Mouse (Mus musculus) MEL (cell line): ENCODE measurements at regions not wholly inside any gene's neighbourhood (a gene's known extent, or its start where the extent isn't known, plus 50 kb on each side); places are given as distances from the start of the nearest gene placed in this dataset.

Experiments
- DNase-seq: peaks from one replicate; pipeline ENCODE4 v3.0.0; 2011; ENCODE audit warnings: low read depth, low spot score
- H3K27ac ChIP-seq: 2 replicates; pipeline ENCODE4 v1.5.1; 2012; ENCODE audit warnings: low read depth, mild to moderate bottlenecking, control low read depth, low read length, moderate library complexity; ENCODE audit not compliant: control insufficient read depth
- H3K27me3 ChIP-seq, 2 experiments: fragments of 150-350 bp in 1 of 2; sonication (generic) in 1 of 2; 2 replicates each; pipeline ENCODE4 v1.6.1; 2012; ENCODE audit warnings: low read length in 2 of 2, mild to moderate bottlenecking in 2 of 2, improper control_type of control experiment in 1 of 2, moderate library complexity in 1 of 2; ENCODE audit not compliant: insufficient read depth in 2 of 2, control insufficient read depth in 1 of 2
- H3K36me3 ChIP-seq, 2 experiments: 2 replicates each; pipeline ENCODE4 v1.6.1; 2012 to 2014; ENCODE audit warnings: low read length in 2 of 2, improper control_type of control experiment in 1 of 2, inconsistent platforms in 1 of 2, mild to moderate bottlenecking in 1 of 2; ENCODE audit not compliant: insufficient read depth in 2 of 2, control insufficient read depth in 1 of 2
- H3K4me1 ChIP-seq, 2 experiments: fragments of 150-350 bp in 1 of 2; sonication (generic) in 1 of 2; 2 replicates each; pipeline ENCODE4 v1.6.1; 2012; ENCODE audit warnings: low read length in 2 of 2, improper control_type of control experiment in 1 of 2, mild to moderate bottlenecking in 1 of 2; ENCODE audit not compliant: insufficient read depth in 2 of 2, control insufficient read depth in 1 of 2
- H3K4me3 ChIP-seq, 2 experiments: fragments of 150-350 bp in 1 of 2; sonication (generic) in 1 of 2; 2 replicates each; pipeline ENCODE4 v1.5.1; 2012; ENCODE audit warnings: low read depth in 2 of 2, low read length in 2 of 2, mild to moderate bottlenecking in 2 of 2, moderate library complexity in 2 of 2, control low read depth in 1 of 2, improper control_type of control experiment in 1 of 2; ENCODE audit not compliant: control insufficient read depth in 1 of 2, insufficient read depth in 1 of 2
- H3K79me2 ChIP-seq: 2 replicates; pipeline ENCODE4 v1.6.1; 2012; ENCODE audit warnings: mild to moderate bottlenecking, low read length, moderate library complexity; ENCODE audit not compliant: control insufficient read depth, poor library complexity, insufficient read depth
- H3K9ac ChIP-seq: 2 replicates; pipeline ENCODE4 v1.6.1; 2012; ENCODE audit warnings: low read depth, mild to moderate bottlenecking, control low read depth, low read length, moderate library complexity; ENCODE audit not compliant: control insufficient read depth, poor library complexity, severe bottlenecking
- H3K9me3 ChIP-seq: fragments of 150-350 bp; sonication (generic); replicated peaks from 2 replicates; pipeline ENCODE4 v1.6.1; 2012; ENCODE audit warnings: mild to moderate bottlenecking, low read length, improper control_type of control experiment, moderate library complexity; ENCODE audit not compliant: insufficient read depth
- BHLHE40 ChIP-seq: IDR thresholded peaks from 2 replicates; pipeline ENCODE4 v1.6.1; 2012; ENCODE audit warnings: low read depth, mild to moderate bottlenecking, inconsistent platforms, low read length, improper control_type of control experiment, borderline replicate concordance
- CHD1 ChIP-seq: IDR thresholded peaks from 2 replicates; pipeline ENCODE4 v1.6.1; 2012; ENCODE audit warnings: low read depth, mild to moderate bottlenecking, inconsistent platforms, low read length, improper control_type of control experiment
- CHD2 ChIP-seq: IDR thresholded peaks from 2 replicates; pipeline ENCODE4 v1.6.1; 2011; ENCODE audit warnings: low read length, improper control_type of control experiment
- EP300 ChIP-seq, 2 experiments: IDR thresholded peaks; 2 replicates each; pipeline ENCODE4 v1.6.1; 2011; ENCODE audit warnings: improper control_type of control experiment in 2 of 2, low read length in 2 of 2, low read depth in 1 of 2, mild to moderate bottlenecking in 1 of 2
- GABPA ChIP-seq: IDR thresholded peaks from 2 replicates; pipeline ENCODE4 v1.6.1; 2012; ENCODE audit warnings: low read depth, mild to moderate bottlenecking, inconsistent platforms, low read length, improper control_type of control experiment, moderate library complexity
- GATA1 ChIP-seq: IDR thresholded peaks from 2 replicates; pipeline ENCODE4 v1.6.1; 2011; ENCODE audit warnings: low read depth, low read length, improper control_type of control experiment
- HCFC1 ChIP-seq: IDR thresholded peaks from 2 replicates; pipeline ENCODE4 v1.6.1; 2012; ENCODE audit warnings: low read depth, mild to moderate bottlenecking, inconsistent platforms, low read length, improper control_type of control experiment, moderate library complexity
- MAFK ChIP-seq: IDR thresholded peaks from 2 replicates; pipeline ENCODE4 v1.6.1; 2011; ENCODE audit warnings: low read depth, mild to moderate bottlenecking, low read length, improper control_type of control experiment, borderline replicate concordance
- MAX ChIP-seq: IDR thresholded peaks from 2 replicates; pipeline ENCODE4 v1.6.1; 2011; ENCODE audit warnings: low read length, improper control_type of control experiment
- MEF2A ChIP-seq: IDR thresholded peaks from 2 replicates; pipeline ENCODE4 v1.6.1; 2014; ENCODE audit warnings: low read depth, mild to moderate bottlenecking, inconsistent platforms, low read length, improper control_type of control experiment; ENCODE audit not compliant: poor library complexity, insufficient replicate concordance, severe bottlenecking; ENCODE audit errors: extremely low read depth
- MXI1 ChIP-seq: IDR thresholded peaks from 2 replicates; pipeline ENCODE4 v1.6.1; 2011; ENCODE audit warnings: mild to moderate bottlenecking, low read depth, low read length, improper control_type of control experiment
- MYB ChIP-seq: IDR thresholded peaks from 2 replicates; pipeline ENCODE4 v1.6.1; 2011; ENCODE audit warnings: mild to moderate bottlenecking, low read depth, low read length, improper control_type of control experiment
- NRF1 ChIP-seq: IDR thresholded peaks from 2 replicates; pipeline ENCODE4 v1.6.1; 2014; ENCODE audit warnings: low read depth, mild to moderate bottlenecking, inconsistent platforms, low read length, improper control_type of control experiment, moderate library complexity; ENCODE audit not compliant: poor library complexity, insufficient read depth, severe bottlenecking
- POLR2A ChIP-seq, 2 experiments: IDR thresholded peaks; 2 replicates each; pipeline ENCODE4 v1.6.1; 2011 to 2012; ENCODE audit warnings: low read length in 2 of 2, mild to moderate bottlenecking in 2 of 2, control low read depth in 1 of 2, improper control_type of control experiment in 1 of 2, low read depth in 1 of 2, moderate library complexity in 1 of 2; ENCODE audit not compliant: control insufficient read depth in 1 of 2, insufficient read depth in 1 of 2, poor library complexity in 1 of 2
- RAD21 ChIP-seq: IDR thresholded peaks from 2 replicates; pipeline ENCODE4 v1.6.1; 2011; ENCODE audit warnings: mild to moderate bottlenecking, low read depth, low read length, improper control_type of control experiment
- SMC3 ChIP-seq: IDR thresholded peaks from 2 replicates; pipeline ENCODE4 v1.6.1; 2011; ENCODE audit warnings: low read depth, low read length, improper control_type of control experiment
- TAL1 ChIP-seq: IDR thresholded peaks from 2 replicates; pipeline ENCODE4 v1.6.1; 2012; ENCODE audit warnings: mild to moderate bottlenecking, inconsistent platforms, low read length, moderate library complexity, mixed read lengths
- TBP ChIP-seq: IDR thresholded peaks from 2 replicates; pipeline ENCODE4 v1.8.0; 2011; ENCODE audit warnings: low read depth, low read length, improper control_type of control experiment
- TCF12 ChIP-seq: IDR thresholded peaks from 2 replicates; pipeline ENCODE4 v1.6.1; 2014; ENCODE audit warnings: low read depth, mild to moderate bottlenecking, inconsistent platforms, low read length, improper control_type of control experiment, moderate library complexity
- UBTF ChIP-seq: IDR thresholded peaks from 2 replicates; pipeline ENCODE4 v1.6.1; 2012; ENCODE audit warnings: low read depth, mild to moderate bottlenecking, inconsistent platforms, low read length, improper control_type of control experiment, moderate library complexity, borderline replicate concordance; ENCODE audit not compliant: insufficient read depth
- ZC3H11A ChIP-seq: IDR thresholded peaks from 2 replicates; pipeline ENCODE4 v1.6.1; 2012; ENCODE audit warnings: low read depth, mild to moderate bottlenecking, inconsistent platforms, low read length, improper control_type of control experiment
- ZMIZ1 ChIP-seq: IDR thresholded peaks from 2 replicates; pipeline ENCODE4 v1.6.1; 2012; ENCODE audit warnings: low read depth, mild to moderate bottlenecking, inconsistent platforms, low read length, improper control_type of control experiment, moderate library complexity
- ZNF384 ChIP-seq: IDR thresholded peaks from 2 replicates; pipeline ENCODE4 v1.6.1; 2012; ENCODE audit warnings: low read depth, mild to moderate bottlenecking, inconsistent platforms, low read length, improper control_type of control experiment

GRCm38 (mm10) chr9:51379589-51379988 is 50.9 kb upstream of the 1810046K07Rik start:
- Histone ChIP-seq H3K4me3 (no peak overlapping the region), H3K4me1 (no peaks in the 10 kb centered on the region; a peak in 1 of 4 replicates), H3K36me3 (no peaks in the 10 kb centered on the region; a peak in 1 of 4 replicates), H3K9ac (no peak overlapping the region), H3K9me3 (no peaks in the 10 kb centered on the region), H3K79me2 (no peaks in the 10 kb centered on the region), H3K27me3 (peaks cover 4 to 10% of the 10 kb centered on the region in 2 experiments), H3K27ac (no peak overlapping the region)
- TF ChIP-seq EP300 (IDR thresholded peaks at IDR 0.05; ENCODE audit: low read depth in 1 of 2, low read length in 2 of 2) (no peak), MEF2A (no peak), MYB (no peak), CHD2 (no peak), TCF12 (no peak), MAFK (no peak), GATA1 (no peak), ZC3H11A (no peak), ZNF384 (no peak), ZMIZ1 (no peak), TAL1 (no peak), CHD1 (no peak), TBP (no peak), GABPA (no peak), SMC3 (no peak)
- DNase-seq: no peak

DNA sequence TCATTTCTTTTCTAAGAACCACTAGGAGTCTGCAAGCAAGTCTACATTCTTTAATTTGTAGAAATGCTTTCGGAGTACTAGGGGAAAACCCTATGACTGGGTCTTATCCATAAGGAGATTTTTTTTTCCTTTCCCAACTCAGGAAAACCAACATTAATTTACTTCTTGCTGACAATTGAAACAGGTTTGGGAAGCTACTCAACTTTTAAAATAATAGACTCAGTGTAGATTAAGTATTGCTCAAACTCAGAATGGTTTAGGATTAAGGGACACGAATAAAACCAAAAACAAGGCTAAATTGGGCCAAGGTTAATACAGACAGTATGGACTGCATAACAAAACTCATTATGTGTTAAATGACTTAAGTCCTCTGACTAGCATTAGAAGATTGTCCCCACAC is 65.2 kb upstream of the 1810046K07Rik start:
- no peak for TF ChIP-seq ZC3H11A
- TF ChIP-seq POLR2A (IDR thresholded peaks at IDR 0.05; ENCODE audit: control insufficient read depth in 1 of 2, insufficient read depth in 1 of 2, low read depth in 1 of 2, low read length in 2 of 2, poor library complexity in 1 of 2): no peak
- no peak for TF ChIP-seq GATA1
- TF ChIP-seq ZNF384: no peak
- no peak overlapping the region for H3K4me3 ChIP-seq
- H3K9ac ChIP-seq: no peak overlapping the region

DNA sequence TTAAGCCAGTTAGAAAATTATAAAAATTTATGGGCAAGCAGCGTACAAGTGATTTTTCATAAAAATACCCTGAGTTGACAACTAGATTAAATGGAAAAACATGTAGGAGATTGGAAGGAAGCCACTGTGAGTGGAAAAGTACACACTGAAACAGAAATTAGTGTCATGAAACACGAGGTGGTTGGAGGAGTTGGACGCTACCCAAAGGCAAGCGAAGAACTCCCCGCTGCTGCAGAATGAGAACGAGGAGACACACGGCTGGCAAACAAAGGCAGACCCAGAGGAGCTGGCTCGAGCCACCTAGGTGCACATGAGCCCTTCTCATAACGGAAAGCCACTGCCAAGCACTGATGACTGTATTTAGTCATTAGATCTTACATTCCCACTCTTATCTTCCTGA is 65.7 kb upstream of the 1810046K07Rik start:
- TF ChIP-seq RAD21 (no peak), BHLHE40 (no peak), MXI1 (no peak), UBTF (no peak), MAX (no peak), ZNF384 (no peak), ZC3H11A (no peak), HCFC1 (no peak), NRF1 (no peak), TCF12 (no peak)
- TF ChIP-seq, all 39 proteins: peak for 0
- no peak overlapping the region for H3K4me3 ChIP-seq
- DNase-seq: no peak

More for the DNA sequence above, 65.2 kb upstream of the 1810046K07Rik start:
- Histone ChIP-seq H3K9me3 (no peaks in the 10 kb centered on the region), H3K27me3 (peaks cover 0 to under 1% of the 10 kb centered on the region in 2 experiments; a peak in 2 of 4 replicates), H3K27ac (no peak overlapping the region), H3K36me3 (no peaks in the 10 kb centered on the region), H3K4me1 (no peaks in the 10 kb centered on the region), H3K79me2 (no peaks in the 10 kb centered on the region)
- DNase-seq: no peak

More for the DNA sequence above, 65.7 kb upstream of the 1810046K07Rik start:
- no peak overlapping the region for H3K27ac ChIP-seq
- no peaks in the 10 kb centered on the region for H3K9me3 ChIP-seq
- no peak overlapping the region for H3K9ac ChIP-seq
- no peaks in the 10 kb centered on the region for H3K36me3 ChIP-seq
- H3K79me2 ChIP-seq: no peaks in the 10 kb centered on the region
- no peaks in the 10 kb centered on the region for H3K4me1 ChIP-seq
- H3K27me3 ChIP-seq: no peaks in the 10 kb centered on the region; a peak in 2 of 4 replicates
